Mouse (Mus musculus): ENCODE data around the gene Mcf2l. TPM values are rescaled to one million over a fixed set of nuclear protein-coding genes. Genes with fewer than 3 reads are reported as not detected.

The Mcf2l gene
- polyA plus RNA-seq, 1 experiment from 2014 or later = 18.5 TPM

- H3K9ac ChIP-seq (ENCODE audit: low read length) = no peak overlapping the region
- ATAC-seq (ENCODE audit: insufficient read depth, low FRiP score) = no peak
- peaks cover 13% of the 10 kb centered on the region for H3K4me1 ChIP-seq (ENCODE audit: control insufficient read depth, insufficient read depth, low read length)
- no peaks in the 10 kb centered on the region for H3K9me3 ChIP-seq (replicated peaks; ENCODE audit: control insufficient read depth, low read length)
- no peak overlapping the region for H3K4me2 ChIP-seq (ENCODE audit: low read depth, low read length)
- 69% methylated on average over 7 of the region's 7 CpGs for WGBS
- H3K27me3 ChIP-seq (ENCODE audit: control insufficient read depth, insufficient read depth, low read length) = no peaks in the 10 kb centered on the region
- H3K36me3 ChIP-seq (ENCODE audit: control insufficient read depth, insufficient read depth, low read length) = no peaks in the 10 kb centered on the region
- no peak overlapping the region for H3K27ac ChIP-seq (ENCODE audit: low read length)
- H3K4me3 ChIP-seq (replicated peaks; ENCODE audit: low read length) = no peak overlapping the region
Measured at GRCm38 (mm10) chr8:12951051-12951630, 77.5 kb downstream of the Mcf2l start.

- 42% methylated on average over 6 of the region's 6 CpGs for WGBS
- no peaks in the 10 kb centered on the region for H3K27me3 ChIP-seq (ENCODE audit: control insufficient read depth, insufficient read depth, low read length)
- ATAC-seq (ENCODE audit: insufficient read depth, low FRiP score) = no peak
Measured at GRCm38 (mm10) chr8:12952699-12953098, 79.1 kb downstream of the Mcf2l start.

DNA sequence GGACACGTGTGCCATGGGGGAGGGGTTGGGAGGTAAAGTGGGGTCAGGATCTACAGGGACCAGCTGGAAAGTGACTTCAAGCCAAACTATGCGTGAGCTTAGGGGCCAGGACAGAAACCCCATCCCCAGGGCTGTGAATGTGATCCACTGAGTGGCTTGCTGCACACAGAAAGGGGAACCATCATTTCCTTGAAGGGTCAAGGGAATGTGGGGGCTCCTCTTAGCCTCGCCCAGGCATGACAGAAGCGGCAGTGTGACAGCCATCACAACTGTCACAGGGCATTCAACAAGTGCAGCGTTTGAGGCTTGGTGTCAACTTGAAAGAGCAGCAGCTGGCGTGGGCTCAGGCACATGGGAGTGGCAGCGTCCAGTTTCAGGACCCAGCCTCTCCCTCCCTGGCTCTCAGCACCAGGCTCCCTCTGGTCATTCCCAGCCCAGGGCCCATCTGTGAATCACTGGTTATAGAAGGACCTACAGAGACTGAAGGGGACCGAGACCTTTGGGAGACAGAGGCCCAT, 81.8 kb downstream of the Mcf2l start:
- no peak overlapping the region for H3K9ac ChIP-seq (ENCODE audit: low read length)
- no peaks in the 10 kb centered on the region for H3K36me3 ChIP-seq (ENCODE audit: control insufficient read depth, insufficient read depth, low read length)
- H3K4me3 ChIP-seq (replicated peaks; ENCODE audit: low read length) = no peak overlapping the region
- H3K27ac ChIP-seq (ENCODE audit: low read length) = no peak overlapping the region
- WGBS = 66% methylated on average over 8 of the region's 8 CpGs
- H3K4me2 ChIP-seq (ENCODE audit: low read depth, low read length) = no peak overlapping the region
- ATAC-seq (ENCODE audit: insufficient read depth, low FRiP score) = no peak
- H3K27me3 ChIP-seq (ENCODE audit: control insufficient read depth, insufficient read depth, low read length) = no peaks in the 10 kb centered on the region
- no peaks in the 10 kb centered on the region; the same call in 1 of the 2 replicates for H3K4me1 ChIP-seq (ENCODE audit: control insufficient read depth, insufficient read depth, low read length)
- no peaks in the 10 kb centered on the region for H3K9me3 ChIP-seq (replicated peaks; ENCODE audit: control insufficient read depth, low read length)

More at GRCm38 (mm10) chr8:12952699-12953098, 79.1 kb downstream of the Mcf2l start:
- H3K9ac ChIP-seq (ENCODE audit: low read length) = no peak overlapping the region
- no peaks in the 10 kb centered on the region for H3K9me3 ChIP-seq (replicated peaks; ENCODE audit: control insufficient read depth, low read length)
- H3K4me1 ChIP-seq (ENCODE audit: control insufficient read depth, insufficient read depth, low read length) = peaks cover 10% of the 10 kb centered on the region
- no peaks in the 10 kb centered on the region for H3K36me3 ChIP-seq (ENCODE audit: control insufficient read depth, insufficient read depth, low read length)
- H3K27ac ChIP-seq (ENCODE audit: low read length) = no peak overlapping the region
- no peak overlapping the region for H3K4me2 ChIP-seq (ENCODE audit: low read depth, low read length)
- no peak overlapping the region for H3K4me3 ChIP-seq (replicated peaks; ENCODE audit: low read length)

DNA sequence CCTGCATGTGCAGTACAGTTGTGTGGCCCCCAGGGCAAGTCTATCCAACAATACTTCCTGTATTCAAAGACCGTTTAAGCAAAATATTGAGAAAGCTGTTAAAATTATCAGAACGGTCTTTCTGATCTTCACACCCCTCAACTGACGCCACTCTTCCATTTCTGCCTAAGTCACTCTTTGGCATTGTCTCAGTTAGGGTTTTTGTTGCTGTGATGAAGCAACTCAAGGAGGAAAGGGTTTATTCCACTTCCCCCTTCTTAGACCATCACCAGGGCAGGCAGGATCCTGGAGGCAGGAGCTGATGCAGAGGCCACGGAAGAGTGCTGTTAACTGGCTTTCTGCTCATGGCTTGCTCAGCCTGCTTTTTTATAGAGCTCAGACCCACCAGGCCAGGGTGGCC, 82.3 kb downstream of the Mcf2l start:
- WGBS = 78% methylated on average over 4 of the region's 4 CpGs
- no peak overlapping the region for H3K9ac ChIP-seq (ENCODE audit: low read length)
- H3K27me3 ChIP-seq (ENCODE audit: control insufficient read depth, insufficient read depth, low read length) = no peaks in the 10 kb centered on the region
- H3K27ac ChIP-seq (ENCODE audit: low read length) = no peak overlapping the region
- no peak for ATAC-seq (ENCODE audit: insufficient read depth, low FRiP score)
- no peaks in the 10 kb centered on the region for H3K36me3 ChIP-seq (ENCODE audit: control insufficient read depth, insufficient read depth, low read length)
- no peak overlapping the region for H3K4me2 ChIP-seq (ENCODE audit: low read depth, low read length)
- H3K4me3 ChIP-seq (replicated peaks; ENCODE audit: low read length) = no peak overlapping the region
- no peaks in the 10 kb centered on the region for H3K9me3 ChIP-seq (replicated peaks; ENCODE audit: control insufficient read depth, low read length)
- no peaks in the 10 kb centered on the region; the same call in 1 of the 2 replicates for H3K4me1 ChIP-seq (ENCODE audit: control insufficient read depth, insufficient read depth, low read length)

DNA sequence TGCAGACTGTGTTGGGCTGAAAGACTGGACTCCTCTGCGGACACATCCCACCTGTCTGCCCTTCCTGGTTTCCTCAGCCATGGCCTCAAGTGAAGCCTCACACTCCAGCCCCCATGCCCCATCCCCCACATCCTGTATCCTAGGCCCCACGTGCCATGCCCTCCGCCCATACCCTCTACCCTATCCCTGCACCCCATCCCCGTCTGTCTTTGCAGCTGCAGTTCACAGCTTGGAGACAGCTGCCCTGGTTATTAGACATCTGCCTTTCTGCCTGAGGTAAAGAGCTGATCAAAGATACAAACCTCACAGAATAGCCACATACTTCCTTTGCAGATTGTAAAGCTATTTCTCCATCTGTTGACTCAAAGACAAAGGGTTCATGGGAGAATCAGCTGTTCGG, 83.3 kb downstream of the Mcf2l start:
- H3K9ac ChIP-seq (ENCODE audit: low read length) = no peak overlapping the region
- no peak overlapping the region for H3K4me2 ChIP-seq (ENCODE audit: low read depth, low read length)
- H3K9me3 ChIP-seq (replicated peaks; ENCODE audit: control insufficient read depth, low read length) = no peaks in the 10 kb centered on the region
- H3K4me1 ChIP-seq (ENCODE audit: control insufficient read depth, insufficient read depth, low read length) = no peaks in the 10 kb centered on the region; the same call in 1 of the 2 replicates
- no peaks in the 10 kb centered on the region for H3K36me3 ChIP-seq (ENCODE audit: control insufficient read depth, insufficient read depth, low read length)
- WGBS = 58% methylated on average over 5 of the region's 5 CpGs
- H3K4me3 ChIP-seq (replicated peaks; ENCODE audit: low read length) = no peak overlapping the region
- ATAC-seq (ENCODE audit: insufficient read depth, low FRiP score) = no peak
- no peak overlapping the region for H3K27ac ChIP-seq (ENCODE audit: low read length)
- H3K27me3 ChIP-seq (ENCODE audit: control insufficient read depth, insufficient read depth, low read length) = no peaks in the 10 kb centered on the region

DNA sequence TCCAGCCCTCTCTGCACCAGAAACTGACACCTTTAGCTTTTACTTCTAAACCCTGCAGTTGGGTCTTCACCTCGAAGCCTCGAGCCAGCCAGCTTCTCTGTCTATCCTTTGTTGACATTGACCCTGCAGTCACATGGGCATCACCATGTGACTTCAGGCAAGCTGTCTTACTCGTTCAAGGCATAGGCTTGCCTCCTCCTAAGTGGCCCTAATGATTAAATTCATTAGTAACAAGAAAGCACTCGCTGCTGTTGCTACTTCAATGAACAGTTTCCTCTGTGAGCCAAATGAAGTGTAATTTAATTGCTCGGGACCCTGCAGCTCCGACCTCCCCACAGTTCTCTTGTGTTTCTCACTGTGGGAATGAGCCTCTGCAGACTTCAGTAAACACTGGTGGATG, 83.8 kb downstream of the Mcf2l start:
- H3K4me2 ChIP-seq (ENCODE audit: low read depth, low read length) = no peak overlapping the region
- H3K27me3 ChIP-seq (ENCODE audit: control insufficient read depth, insufficient read depth, low read length) = no peaks in the 10 kb centered on the region
- no peak overlapping the region for H3K27ac ChIP-seq (ENCODE audit: low read length)
- H3K36me3 ChIP-seq (ENCODE audit: control insufficient read depth, insufficient read depth, low read length) = no peaks in the 10 kb centered on the region
- H3K4me3 ChIP-seq (replicated peaks; ENCODE audit: low read length) = no peak overlapping the region
- H3K9me3 ChIP-seq (replicated peaks; ENCODE audit: control insufficient read depth, low read length) = no peaks in the 10 kb centered on the region
- H3K9ac ChIP-seq (ENCODE audit: low read length) = no peak overlapping the region
- ATAC-seq (ENCODE audit: insufficient read depth, low FRiP score) = no peak
- no peaks in the 10 kb centered on the region; the same call in 1 of the 2 replicates for H3K4me1 ChIP-seq (ENCODE audit: control insufficient read depth, insufficient read depth, low read length)
- 40% methylated on average over 6 of the region's 6 CpGs for WGBS

- 76% methylated on average over 2 of the region's 2 CpGs for WGBS
- Histone ChIP-seq H3K27me3 (ENCODE audit: control insufficient read depth, insufficient read depth, low read length) (no peaks in the 10 kb centered on the region), H3K4me2 (ENCODE audit: low read depth, low read length) (no peak overlapping the region), H3K27ac (ENCODE audit: low read length) (no peak overlapping the region), H3K4me1 (ENCODE audit: control insufficient read depth, insufficient read depth, low read length) (no peaks in the 10 kb centered on the region; the same call in 1 of the 2 replicates), H3K36me3 (ENCODE audit: control insufficient read depth, insufficient read depth, low read length) (no peaks in the 10 kb centered on the region), H3K4me3 (replicated peaks; ENCODE audit: low read length) (no peak overlapping the region), H3K9me3 (replicated peaks; ENCODE audit: control insufficient read depth, low read length) (no peaks in the 10 kb centered on the region), H3K9ac (ENCODE audit: low read length) (no peak overlapping the region)
- no peak for ATAC-seq (ENCODE audit: insufficient read depth, low FRiP score)
Measured at GRCm38 (mm10) chr8:12960609-12961008, 87.0 kb downstream of the Mcf2l start.

GRCm38 (mm10) chr8:12961211-12961610, 87.6 kb downstream of the Mcf2l start:
- no peaks in the 10 kb centered on the region for H3K9me3 ChIP-seq (replicated peaks; ENCODE audit: control insufficient read depth, low read length)
- H3K36me3 ChIP-seq (ENCODE audit: control insufficient read depth, insufficient read depth, low read length) = peaks cover 5% of the 10 kb centered on the region; the same call in 1 of the 2 replicates
- no peak overlapping the region for H3K27ac ChIP-seq (ENCODE audit: low read length)
- no peaks in the 10 kb centered on the region; the same call in 1 of the 2 replicates for H3K4me1 ChIP-seq (ENCODE audit: control insufficient read depth, insufficient read depth, low read length)
- 46% methylated on average over 2 of the region's 2 CpGs for WGBS
- H3K4me3 ChIP-seq (replicated peaks; ENCODE audit: low read length) = no peak overlapping the region
- ATAC-seq (ENCODE audit: insufficient read depth, low FRiP score) = no peak
- no peak overlapping the region for H3K9ac ChIP-seq (ENCODE audit: low read length)
- H3K27me3 ChIP-seq (ENCODE audit: control insufficient read depth, insufficient read depth, low read length) = no peaks in the 10 kb centered on the region
- no peak overlapping the region for H3K4me2 ChIP-seq (ENCODE audit: low read depth, low read length)

DNA sequence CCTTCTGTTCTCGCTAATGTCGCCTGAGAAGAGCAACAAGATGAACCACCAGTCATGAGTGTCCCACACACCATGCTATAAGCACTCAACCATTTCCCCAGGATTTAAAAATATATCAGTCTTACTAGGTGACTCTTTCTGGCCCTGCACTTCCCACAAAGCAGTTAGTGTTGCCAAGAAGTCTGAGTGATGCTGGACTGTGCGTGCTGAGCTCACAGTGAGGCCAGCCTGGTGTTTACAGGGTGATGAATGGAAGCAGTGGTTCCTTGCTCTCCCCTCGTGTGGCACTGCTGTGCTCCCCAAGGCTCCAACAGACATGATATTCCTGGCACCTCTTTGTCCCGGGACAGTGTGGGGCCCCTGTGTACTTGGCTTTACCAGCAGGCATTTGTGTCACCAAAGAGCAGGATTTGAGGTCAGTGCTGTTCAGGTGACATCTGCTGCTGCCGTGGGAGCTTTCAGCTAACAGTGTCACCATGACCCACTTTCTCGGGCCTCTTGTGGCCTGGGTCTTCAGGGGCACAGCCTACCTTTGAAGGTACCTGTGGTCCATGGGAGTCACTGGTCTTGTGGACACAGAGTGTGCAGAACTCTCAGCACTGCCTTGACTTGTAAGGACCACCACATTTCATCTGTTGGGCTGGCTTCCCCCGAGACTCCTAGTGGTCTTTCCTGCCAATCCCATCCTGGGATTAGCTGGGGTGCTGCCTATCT, 88.4 kb downstream of the Mcf2l start:
- WGBS = 62% methylated on average over 8 of the region's 8 CpGs

More for the DNA sequence above, 88.4 kb downstream of the Mcf2l start:
- Histone ChIP-seq H3K27ac (ENCODE audit: low read length) (no peak overlapping the region), H3K4me3 (replicated peaks; ENCODE audit: low read length) (no peak overlapping the region), H3K4me2 (ENCODE audit: low read depth, low read length) (no peak overlapping the region), H3K9me3 (replicated peaks; ENCODE audit: control insufficient read depth, low read length) (no peaks in the 10 kb centered on the region), H3K27me3 (ENCODE audit: control insufficient read depth, insufficient read depth, low read length) (no peaks in the 10 kb centered on the region), H3K4me1 (ENCODE audit: control insufficient read depth, insufficient read depth, low read length) (no peaks in the 10 kb centered on the region), H3K9ac (ENCODE audit: low read length) (no peak overlapping the region), H3K36me3 (ENCODE audit: control insufficient read depth, insufficient read depth, low read length) (peaks cover 5% of the 10 kb centered on the region; the same call in 1 of the 2 replicates)
- no peak for ATAC-seq (ENCODE audit: insufficient read depth, low FRiP score)

Data from stomach, embryonic 16.5 days (tissue).